Mouse (Mus musculus): Measurements from ENCODE around the gene Igflr1.

The Igflr1 gene

GRCm38 (mm10) chr7:30564970-30565571 is at the start of gene Igflr1:
Gene Igflr1 (plus strand): TSS chr7:30565427.
- DNase-seq (ENCODE audit: low spot score in 2 of 2) = no peak

GRCm38 (mm10) chr7:30518325-30518724 is 46.9 kb upstream of the Igflr1 start:
- DNase-seq (ENCODE audit: low spot score in 2 of 2) = no peak

- no peak for DNase-seq (ENCODE audit: low spot score in 2 of 2)
Observed at GRCm38 (mm10) chr7:30520396-30520795, 44.8 kb upstream of the Igflr1 start.

GRCm38 (mm10) chr7:30520856-30521255 is 44.4 kb upstream of the Igflr1 start:
- DNase-seq (ENCODE audit: low spot score in 2 of 2) = no peak

GRCm38 (mm10) chr7:30522871-30523270 is 42.4 kb upstream of the Igflr1 start:
- no peak for DNase-seq (ENCODE audit: low spot score in 2 of 2)

GRCm38 (mm10) chr7:30524487-30524886 is 40.7 kb upstream of the Igflr1 start:
- DNase-seq (ENCODE audit: low spot score in 2 of 2) = no peak

GRCm38 (mm10) chr7:30525954-30526353 is 39.3 kb upstream of the Igflr1 start:
- DNase-seq (ENCODE audit: low spot score in 2 of 2) = no peak

GRCm38 (mm10) chr7:30526399-30526798 is 38.8 kb upstream of the Igflr1 start:
- DNase-seq (ENCODE audit: low spot score in 2 of 2) = no peak

GRCm38 (mm10) chr7:30526981-30527380 is 38.2 kb upstream of the Igflr1 start:
- DNase-seq (ENCODE audit: low spot score in 2 of 2) = no peak

- peak; percentile 76 to 86 for DNase-seq (ENCODE audit: low spot score in 2 of 2)
Observed at GRCm38 (mm10) chr7:30531291-30531815, 33.9 kb upstream of the Igflr1 start.

GRCm38 (mm10) chr7:30532931-30533330 is 32.3 kb upstream of the Igflr1 start:
- no peak for DNase-seq (ENCODE audit: low spot score in 2 of 2)

- DNase-seq (ENCODE audit: low spot score in 2 of 2) = no peak
Observed at GRCm38 (mm10) chr7:30533941-30534632, 31.1 kb upstream of the Igflr1 start.

GRCm38 (mm10) chr7:30534633-30535577 is 30.3 kb upstream of the Igflr1 start, which contains the start of gene Arhgap33:
Gene Arhgap33 (minus strand): TSS chr7:30535060.
- peak; percentile 97 to 98 for DNase-seq (ENCODE audit: low spot score in 2 of 2)

GRCm38 (mm10) chr7:30540572-30540971 is 24.7 kb upstream of the Igflr1 start:
- no peak for DNase-seq (ENCODE audit: low spot score in 2 of 2)

GRCm38 (mm10) chr7:30544327-30544726 is 20.9 kb upstream of the Igflr1 start:
- DNase-seq (ENCODE audit: low spot score in 2 of 2) = no peak

- no peak for DNase-seq (ENCODE audit: low spot score in 2 of 2)
Observed at GRCm38 (mm10) chr7:30549880-30550279, 15.3 kb upstream of the Igflr1 start.

- DNase-seq (ENCODE audit: low spot score in 2 of 2) = no peak
Observed at GRCm38 (mm10) chr7:30550603-30551002, 14.6 kb upstream of the Igflr1 start.

GRCm38 (mm10) chr7:30551445-30552101 is 13.7 kb upstream of the Igflr1 start:
- DNase-seq (ENCODE audit: low spot score in 2 of 2) = no peak

- peak; percentile 94 to 98 for DNase-seq (ENCODE audit: low spot score in 2 of 2)
Observed at GRCm38 (mm10) chr7:30552102-30553020, 12.9 kb upstream of the Igflr1 start, which contains the start of the genes Hspb6 and Proser3. Gene Hspb6 (plus strand): TSS chr7:30552178. Gene Proser3 (minus strand): TSS chr7:30552299.

GRCm38 (mm10) chr7:30553021-30553589 is 12.1 kb upstream of the Igflr1 start:
- DNase-seq (ENCODE audit: low spot score in 2 of 2) = no peak

Measured in right cerebral cortex, postnatal 36 days (tissue).